Mouse (Mus musculus) bone marrow, adult 2 months (tissue): Measurements from ENCODE around the gene Sgms2.
A peak's percentile ranks its signal among the peaks of the same experiment; 100 is the strongest.

Experiments used
- CTCF ChIP-seq: fragments of 200-500 bp; IDR thresholded peaks from 2 replicates; pipeline ENCODE4 v1.5.1; 2011; ENCODE audit warnings: low read length, control low read depth; ENCODE audit not compliant: control insufficient read depth, insufficient read depth
- POLR2A ChIP-seq: fragments of 200-500 bp; IDR thresholded peaks from 2 replicates; pipeline ENCODE4 v1.6.1; 2011; ENCODE audit warnings: low read depth, mild to moderate bottlenecking, control low read depth, low read length, borderline replicate concordance; ENCODE audit not compliant: control insufficient read depth

DNA sequence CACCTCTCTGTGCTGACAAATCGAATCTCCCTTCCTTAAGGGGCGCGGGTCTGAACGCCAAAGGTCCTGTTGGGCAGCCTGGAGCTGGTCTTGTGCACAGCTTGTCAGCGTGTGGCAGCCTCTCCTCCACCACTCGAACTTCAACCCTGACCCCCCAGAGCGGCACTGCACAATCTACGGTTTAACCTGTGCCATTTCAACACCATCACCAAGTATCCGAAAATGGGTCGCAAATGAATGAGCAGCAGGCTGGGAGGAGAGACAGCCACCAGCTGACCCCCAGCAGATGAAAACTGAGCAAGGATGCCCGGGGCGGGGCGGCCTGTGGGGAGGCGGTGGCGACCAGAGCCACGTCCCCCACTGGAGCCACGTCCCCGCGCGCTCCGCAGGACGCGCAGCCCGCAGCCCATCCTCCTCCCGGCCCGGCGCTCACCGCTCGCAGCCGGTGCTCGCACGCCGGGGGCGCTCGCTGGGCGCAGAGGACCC, 1.5 kb downstream of the Sgms2 start:
- TF ChIP-seq CTCF (no peak), POLR2A (0 out of 2 replicates have a peak, but pooled peaks have one; percentile 1)
